Mouse (Mus musculus) spleen, postnatal 14 days (tissue): ENCODE measurements around the gene Mia3.
"Not testable (repeated sequence)": the region's sequence is repeated elsewhere in the genome, so short reads cannot be mapped to it uniquely, and the experiment has no call there.

ENCODE experiments used
- DNase-seq, 2 experiments: peaks; one replicate each; pipeline ENCODE4 v3.0.0; 2021 to 2022; ENCODE audit warnings: low spot score in 2 of 2

Mia3 gene

GRCm38 (mm10) chr1:183369427-183370014 lies at the start of gene Mia3:
Mia3 (minus strand) TSS chr1:183369553.
- DNase-seq = peak; percentile 83 to 86

- no peak for DNase-seq
Measured at GRCm38 (mm10) chr1:183417873-183418272, 48.5 kb upstream of the Mia3 start, which contains the start of gene Hhipl2. Hhipl2 (plus strand) TSS chr1:183418215.

GRCm38 (mm10) chr1:183414081-183414727 lies 44.9 kb upstream of the Mia3 start:
- DNase-seq = no peak

DNA sequence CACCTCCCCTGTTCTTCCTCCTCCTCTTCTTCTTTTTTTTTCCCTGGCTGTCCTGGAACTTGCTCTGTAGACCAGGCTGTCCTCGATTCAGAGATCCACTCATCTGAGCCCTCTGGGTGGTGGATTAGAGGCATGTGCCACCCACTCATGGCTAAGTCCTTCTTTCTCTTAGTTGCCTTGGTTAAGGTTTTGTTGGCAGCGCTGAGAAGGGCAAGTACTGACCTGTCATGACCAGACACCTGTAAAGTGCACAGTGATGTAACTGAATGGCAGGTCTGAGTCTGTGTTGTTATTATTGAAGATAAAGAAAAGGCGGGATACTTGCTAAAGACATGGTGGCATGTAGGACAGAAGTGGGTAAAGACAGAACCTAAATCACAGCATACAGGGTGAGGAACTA lies 34.0 kb upstream of the Mia3 start:
- no peak for DNase-seq

- peak; percentile 70 to 75 for DNase-seq
Measured at GRCm38 (mm10) chr1:183388426-183389406, 19.4 kb upstream of the Mia3 start, which contains the start of gene Taf1a. Taf1a (plus strand) TSS chr1:183388981.

DNA sequence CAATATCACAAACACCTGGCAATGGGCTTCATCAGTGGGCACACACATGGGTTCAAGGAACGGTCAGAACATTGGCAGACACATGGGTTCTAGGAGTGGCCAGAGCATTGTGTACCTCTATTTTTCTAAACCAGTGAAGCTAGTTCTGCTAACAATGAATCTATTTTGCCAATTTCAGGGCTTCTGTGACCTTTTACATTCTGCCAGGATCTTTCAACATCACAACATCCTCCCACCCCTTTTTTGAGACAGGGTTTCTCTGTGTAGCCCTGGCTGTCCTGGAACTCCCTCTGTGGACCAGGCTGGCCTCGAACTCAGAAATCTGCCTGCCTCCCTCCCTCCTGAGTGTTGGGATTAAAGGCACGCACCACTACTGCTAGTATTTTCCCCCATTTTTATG lies 18.1 kb upstream of the Mia3 start:
- DNase-seq = not testable (repeated sequence)

DNA sequence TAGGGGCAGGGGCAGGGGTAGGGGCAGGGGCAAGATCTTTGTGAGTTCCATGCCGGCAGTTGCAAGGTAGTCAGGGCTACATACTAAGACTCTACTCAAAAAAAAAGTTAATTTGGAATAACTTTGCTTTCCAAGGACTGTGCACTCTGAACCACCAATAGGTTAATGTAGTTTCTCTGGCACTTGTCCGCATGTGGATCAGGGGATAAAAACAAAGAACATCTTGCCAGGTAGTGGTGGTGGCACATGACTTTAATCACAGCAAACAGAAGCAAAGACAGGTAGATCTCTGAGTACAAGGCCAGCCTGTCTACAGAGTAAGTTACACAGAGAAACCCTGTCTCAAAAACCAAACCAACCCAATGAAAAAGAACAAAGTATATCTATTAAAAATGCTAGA lies 13.3 kb upstream of the Mia3 start:
- no peak for DNase-seq

GRCm38 (mm10) chr1:183381816-183382215 lies 12.5 kb upstream of the Mia3 start:
- DNase-seq = no peak

- DNase-seq = not testable (repeated sequence)
Measured at GRCm38 (mm10) chr1:183379376-183379775, 10.0 kb upstream of the Mia3 start.

GRCm38 (mm10) chr1:183378321-183378941 lies 9.1 kb upstream of the Mia3 start:
- DNase-seq = no peak

DNA sequence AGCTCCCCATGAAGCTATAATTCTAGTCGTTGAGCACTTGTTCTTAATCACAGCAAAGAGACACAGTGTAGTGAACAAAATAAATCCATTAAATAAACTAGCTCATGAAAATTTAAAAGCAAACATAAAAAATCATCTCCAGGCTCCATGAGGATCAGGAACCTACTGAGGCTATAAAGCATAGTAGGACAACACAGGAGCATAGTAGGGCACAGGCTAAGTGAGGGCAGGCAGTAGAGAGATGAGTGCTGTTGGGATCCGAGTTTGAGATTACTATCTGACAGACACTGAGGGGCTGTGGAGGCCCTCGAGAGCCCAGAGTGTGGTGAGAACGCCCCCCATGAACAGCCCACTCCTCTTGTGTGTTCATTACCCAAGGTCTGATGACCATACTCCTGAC lies 7.7 kb upstream of the Mia3 start:
- DNase-seq = no peak

DNA sequence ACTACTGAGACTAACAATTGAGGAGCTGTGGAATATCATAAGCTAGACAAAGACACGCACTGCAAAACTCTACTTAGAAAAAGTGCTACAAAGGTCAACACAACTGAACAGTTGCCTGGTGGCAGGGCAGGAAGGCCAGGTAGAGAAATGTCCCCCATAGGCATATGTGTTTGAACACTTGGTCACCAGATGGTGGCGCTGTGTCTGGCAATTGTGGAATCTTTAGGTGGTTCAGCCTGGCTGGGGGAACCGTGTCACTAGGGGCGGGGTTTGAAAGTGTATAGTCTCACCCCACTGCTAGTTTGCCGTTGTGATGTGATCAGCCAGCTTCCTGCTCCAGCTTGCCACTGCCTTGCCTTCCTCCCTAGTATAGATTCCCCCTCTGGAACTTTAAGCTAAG lies 5.4 kb upstream of the Mia3 start:
- no peak for DNase-seq

DNA sequence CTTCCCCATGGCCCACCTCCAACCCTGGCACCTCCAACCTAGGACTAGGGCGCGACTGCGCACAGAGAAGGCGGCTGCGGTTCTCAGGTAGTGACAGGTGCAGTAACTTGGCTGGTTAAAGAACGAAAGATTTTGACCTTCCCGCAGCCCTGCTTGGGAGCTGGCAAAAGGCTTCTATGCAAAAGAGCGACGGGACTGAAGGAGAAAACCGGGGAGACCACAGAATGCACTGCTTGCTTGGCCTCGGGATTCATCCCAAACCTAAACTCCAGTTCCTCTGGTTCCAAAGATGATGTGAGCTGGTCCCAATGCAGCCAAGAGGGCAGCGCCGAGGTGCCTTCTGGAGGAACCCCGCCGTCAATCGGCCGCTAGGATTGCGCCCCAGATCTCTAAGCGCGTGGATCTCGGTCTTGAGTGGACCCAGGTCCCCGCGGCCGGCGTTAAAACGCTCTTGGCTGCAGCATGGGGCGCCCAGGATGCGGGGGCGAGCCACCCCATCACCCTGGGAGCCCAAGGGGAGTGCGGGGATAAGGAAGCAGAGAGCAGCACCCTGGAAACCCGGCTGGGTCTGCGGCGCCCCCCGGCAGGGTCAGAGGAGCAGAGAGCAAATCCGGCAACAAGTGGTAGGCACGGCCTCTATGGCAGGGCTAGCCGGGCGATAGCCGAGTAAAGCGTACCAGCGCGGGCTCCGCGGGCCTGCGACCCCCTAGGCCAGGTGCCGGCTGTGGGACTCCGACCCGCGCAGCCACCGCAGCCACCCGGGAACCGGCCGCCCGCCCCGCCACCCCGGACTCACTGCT lies 552 bp downstream of the Mia3 start:
- peak in 1 of 2 experiments; percentile 13 for DNase-seq

DNA sequence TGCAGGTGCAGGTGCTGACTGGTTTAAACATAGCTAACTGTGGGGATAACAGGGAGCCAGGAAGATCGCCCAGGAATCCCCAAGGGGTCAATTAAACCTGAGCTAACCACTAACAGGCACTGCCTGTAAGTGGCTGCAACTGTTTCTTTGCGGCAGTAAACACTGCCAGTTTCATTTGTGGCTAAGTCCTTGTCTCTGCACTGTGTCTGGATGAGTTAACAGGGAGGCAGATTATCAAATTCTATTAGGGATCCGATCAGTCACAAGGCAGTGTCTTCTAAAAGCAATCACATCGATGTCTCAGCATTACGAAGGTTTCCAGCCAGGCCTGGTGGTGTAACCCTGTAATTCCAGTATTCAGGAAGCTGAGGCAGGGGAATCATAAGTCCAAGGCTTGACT lies 3.0 kb downstream of the Mia3 start:
- DNase-seq = no peak

DNA sequence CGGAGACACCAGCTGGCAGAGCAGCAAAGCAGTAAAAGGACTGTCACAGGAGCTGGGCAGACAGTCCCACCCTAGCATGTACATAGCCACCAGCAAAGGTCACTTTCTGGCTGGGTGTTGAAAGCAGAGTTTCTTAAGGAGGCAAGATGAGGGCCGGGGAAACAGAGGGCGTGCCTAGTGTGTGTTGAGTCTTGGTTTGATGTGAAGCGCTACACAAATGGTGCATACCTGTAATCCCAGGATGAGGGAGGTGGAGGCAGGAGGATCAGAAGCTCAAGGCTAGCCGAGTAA lies 5.8 kb downstream of the Mia3 start:
- no peak for DNase-seq

- DNase-seq = no peak
Measured at GRCm38 (mm10) chr1:183362729-183363576, 6.4 kb downstream of the Mia3 start.

DNA sequence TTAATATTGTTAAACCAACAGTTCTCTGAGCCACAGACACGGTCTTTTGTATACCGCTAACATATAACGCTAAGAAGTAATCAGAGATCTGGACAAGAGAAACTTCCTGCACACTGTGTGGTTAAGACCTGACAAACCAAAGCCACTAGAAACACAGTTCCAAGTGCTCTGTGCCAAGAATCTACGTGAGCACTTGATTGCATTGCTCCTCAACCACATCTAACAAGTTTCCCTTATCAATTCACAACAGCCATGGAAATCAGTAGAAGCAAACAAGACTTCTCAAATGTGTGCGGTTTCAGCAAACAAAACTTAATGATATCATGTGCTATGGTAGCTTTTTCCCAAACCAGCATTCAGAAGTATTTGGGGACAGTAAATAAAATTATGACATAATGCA lies 7.1 kb downstream of the Mia3 start:
- no peak for DNase-seq

DNA sequence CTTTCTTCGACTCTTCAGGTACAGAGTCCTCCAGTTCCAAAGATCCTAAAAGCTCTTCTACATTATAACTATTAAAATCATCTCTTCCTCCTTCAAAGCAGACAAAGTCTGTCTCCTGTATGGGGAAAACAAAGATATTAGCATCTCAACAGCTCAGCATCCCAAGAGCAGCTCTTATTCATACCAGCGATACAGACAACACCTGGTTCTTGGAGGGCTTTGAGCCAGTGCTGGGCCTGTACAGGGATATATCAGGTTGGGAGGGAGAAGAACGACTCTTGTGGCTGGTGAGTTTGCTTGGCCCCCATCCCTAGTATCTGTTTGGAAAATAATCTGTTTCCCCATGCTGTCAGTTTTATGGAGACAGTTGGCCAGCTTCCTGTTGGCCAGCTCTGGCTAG lies 10.5 kb downstream of the Mia3 start:
- no peak for DNase-seq

GRCm38 (mm10) chr1:183349840-183350239 lies 19.5 kb downstream of the Mia3 start:
- peak in 1 of 2 experiments; percentile 36 for DNase-seq

DNA sequence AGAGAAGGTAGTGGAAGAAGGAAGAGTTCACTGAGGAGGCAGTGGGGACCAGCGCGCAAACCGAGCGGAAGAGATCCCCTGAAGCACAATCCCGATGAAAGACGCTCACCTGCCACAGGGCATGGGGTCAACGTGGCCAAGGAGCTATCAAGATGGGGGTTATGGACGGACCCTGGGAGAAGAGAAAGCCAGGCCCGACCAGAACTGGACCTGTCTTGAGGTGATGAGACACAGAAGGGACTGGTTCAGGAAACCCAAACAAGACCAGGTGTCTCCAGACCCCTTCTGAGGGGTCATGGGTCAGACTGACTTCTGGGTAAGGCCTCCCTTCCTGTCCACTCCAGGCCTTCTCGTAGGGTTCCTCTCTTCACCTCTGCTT lies 23.5 kb downstream of the Mia3 start:
- no peak for DNase-seq
